Mouse (Mus musculus) CD4-positive helper T cell, adult 2 months (primary cell): ENCODE measurements at regions not wholly inside any gene's neighbourhood (a gene's known extent, or its start where the extent isn't known, plus 50 kb on each side); places are given as distances from the start of the nearest gene placed in this dataset.

Source experiments
- DNase-seq: peaks from one replicate; pipeline ENCODE4 v3.0.0-alpha.2; 2012; ENCODE audit warnings: low read depth, missing footprints, low spot score

DNA sequence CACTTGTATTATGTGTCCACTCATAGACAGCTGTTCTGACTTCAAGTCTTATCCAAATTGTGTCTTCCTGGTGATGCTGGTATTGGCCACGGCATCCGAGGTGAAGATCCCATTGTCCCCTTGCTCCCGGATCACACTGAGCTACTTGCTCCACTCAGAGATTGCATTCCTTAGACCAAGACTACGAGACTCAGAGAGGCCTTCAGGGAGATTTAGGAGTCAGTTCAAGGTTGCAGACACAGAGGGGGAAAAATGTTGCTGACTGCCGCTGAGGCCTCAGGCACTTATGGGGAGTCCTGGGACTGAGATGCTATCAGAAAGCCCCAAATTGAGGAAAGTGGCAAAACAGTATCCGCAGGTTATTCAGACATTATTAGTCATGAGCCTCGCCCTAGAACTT, 183.9 kb downstream of the Ly86 start:
- DNase-seq, result no peak

DNA sequence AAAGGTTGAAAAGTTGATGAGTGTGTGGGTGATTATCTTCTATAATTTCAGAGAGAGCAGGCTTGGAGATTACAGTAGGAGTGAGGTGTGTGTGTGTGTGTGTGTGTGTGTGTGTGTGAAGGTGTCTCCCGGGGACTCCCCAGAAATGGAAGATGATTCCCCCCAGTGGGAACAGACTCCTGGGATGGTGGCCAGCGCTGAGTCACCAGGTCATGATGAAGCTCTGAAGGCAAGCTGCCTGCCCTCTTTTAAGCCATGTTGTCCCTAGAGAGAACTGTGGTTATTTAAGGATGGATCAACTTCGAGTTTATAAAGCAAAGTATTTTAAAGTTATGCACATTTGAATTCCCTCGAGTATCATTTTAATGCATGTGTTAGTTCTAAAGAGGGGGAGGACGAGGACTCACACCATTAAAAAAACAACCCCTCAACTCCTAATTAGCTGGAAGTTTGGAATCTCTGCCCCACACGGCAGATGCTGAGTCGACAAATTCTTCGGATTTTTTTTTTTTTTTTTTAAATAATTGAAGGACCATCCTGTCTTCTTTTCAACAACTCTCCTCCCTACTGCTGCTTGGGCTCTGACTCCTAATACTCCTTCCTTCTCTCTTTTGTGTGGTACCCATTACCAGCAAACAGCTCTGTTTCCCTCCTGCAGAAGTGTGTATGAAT, 186.6 kb downstream of the Ly86 start:
- no peak for DNase-seq

GRCm38 (mm10) chr13:37532596-37533170, 187.7 kb downstream of the Ly86 start:
- peak; percentile 52 for DNase-seq

GRCm38 (mm10) chr13:37533851-37534250, 188.8 kb downstream of the Ly86 start:
- no peak for DNase-seq

DNA sequence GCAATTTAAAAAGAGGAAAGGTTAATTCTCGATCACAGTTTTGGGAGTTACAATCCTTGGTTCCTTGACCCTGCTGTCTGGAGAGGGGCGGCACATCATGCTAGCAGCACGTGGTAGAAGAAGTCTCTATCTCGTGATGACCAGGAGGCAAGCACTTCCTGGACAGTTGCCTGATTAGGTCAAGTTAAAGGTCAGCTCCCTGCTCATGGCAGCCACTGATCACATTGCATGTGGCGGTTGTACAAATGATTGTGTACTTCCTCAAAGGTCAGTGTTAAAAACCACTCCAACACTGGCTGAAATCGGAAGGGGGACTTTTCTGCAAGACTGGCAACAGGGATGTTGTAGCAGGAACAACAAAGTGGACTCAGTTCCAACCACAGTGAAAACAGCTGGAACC, 192.3 kb downstream of the Ly86 start:
- DNase-seq, result no peak

DNA sequence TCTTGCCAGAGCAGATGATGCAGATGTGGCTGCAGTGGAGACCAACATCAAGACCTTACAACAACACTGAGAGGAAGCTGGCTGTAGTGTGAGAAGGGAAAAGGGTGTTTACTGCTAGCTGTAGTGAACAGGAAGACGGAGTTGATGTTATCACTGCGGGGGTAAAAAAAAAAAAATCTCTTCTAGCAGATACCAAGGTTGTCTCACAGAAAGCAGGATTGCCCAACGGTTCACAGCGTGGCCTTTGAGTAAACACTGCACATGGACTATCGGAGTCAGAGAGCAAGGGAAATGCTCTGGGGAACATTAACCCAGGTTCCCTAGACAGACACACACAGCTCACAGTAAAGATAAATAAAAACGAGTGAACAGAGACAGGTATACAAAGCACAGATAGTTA, 192.8 kb downstream of the Ly86 start:
- peak; percentile 77 for DNase-seq

- DNase-seq, result no peak
These were observed 196.0 kb downstream of the Ly86 start for GRCm38 (mm10) chr13:37540980-37541531.

DNA sequence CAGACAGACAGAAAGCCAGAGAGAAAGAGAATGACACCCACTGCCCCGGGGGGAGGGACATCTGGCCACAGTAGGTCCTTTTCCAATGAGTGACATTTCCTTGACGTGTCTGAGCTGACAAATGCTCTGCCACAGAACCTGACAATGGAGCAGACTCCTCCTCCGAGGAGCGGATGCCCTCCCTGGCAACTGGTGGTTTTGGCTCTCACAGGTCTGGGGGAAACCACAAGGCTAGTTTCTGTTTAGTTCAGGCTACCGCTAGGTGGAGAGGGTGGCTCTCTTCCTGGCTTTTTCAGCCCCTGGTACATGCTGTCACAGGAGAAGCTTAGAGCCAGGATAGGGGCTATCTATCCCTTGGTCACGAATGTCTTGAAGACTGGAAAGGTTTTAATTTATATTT, 196.7 kb downstream of the Ly86 start:
- peak; percentile 96 for DNase-seq

GRCm38 (mm10) chr13:37542744-37543196, 197.8 kb downstream of the Ly86 start:
- no peak for DNase-seq

GRCm38 (mm10) chr13:37543788-37544187, 198.8 kb downstream of the Ly86 start:
- no peak for DNase-seq

- peak; percentile 33 for DNase-seq
These were observed 199.7 kb downstream of the Ly86 start for GRCm38 (mm10) chr13:37544696-37545095.

- no peak for DNase-seq
These were observed 201.5 kb downstream of the Ly86 start for GRCm38 (mm10) chr13:37546556-37546955.

GRCm38 (mm10) chr13:37550584-37550983, 205.6 kb downstream of the Ly86 start:
- DNase-seq, result no peak

DNA sequence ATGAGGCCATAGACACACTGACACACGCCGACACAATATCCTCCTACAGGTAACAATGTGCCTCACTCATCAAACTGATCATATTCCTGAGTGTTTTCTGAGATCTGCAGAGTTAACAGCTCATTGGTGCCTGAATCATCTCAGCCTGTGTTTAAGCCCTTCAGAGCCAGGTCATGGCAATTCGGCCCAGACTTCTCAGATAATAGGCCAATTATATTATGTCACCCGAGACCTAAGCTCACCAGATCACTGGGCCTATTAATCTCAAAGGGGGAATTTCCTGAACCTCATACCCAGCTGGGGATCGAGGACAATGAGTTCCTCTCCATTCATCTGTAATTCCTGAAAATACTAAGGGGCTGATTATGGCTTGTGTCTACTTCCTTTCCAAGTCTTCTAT, 208.4 kb downstream of the Ly86 start:
- no peak for DNase-seq

- DNase-seq, result no peak
These were observed 212.2 kb downstream of the Ly86 start for GRCm38 (mm10) chr13:37557183-37557582.

DNA sequence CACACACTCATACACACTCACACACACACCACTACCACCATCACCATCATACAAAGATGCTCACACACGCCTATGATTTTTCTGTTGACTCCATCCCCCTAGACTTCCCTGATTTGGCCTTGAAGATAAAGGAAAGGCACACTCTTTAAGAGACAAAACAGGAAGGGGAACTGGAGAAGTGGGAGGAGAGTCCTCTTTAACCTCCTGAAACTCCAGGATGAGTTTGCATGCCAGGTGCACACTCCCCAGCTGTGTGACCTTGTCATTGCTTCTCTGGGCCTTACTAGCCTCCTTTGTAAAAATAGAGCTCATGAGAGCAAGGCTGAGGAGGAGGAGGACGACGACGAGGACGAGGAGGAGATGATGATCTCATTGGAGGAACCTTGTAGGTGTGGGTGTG, 212.8 kb downstream of the Ly86 start:
- no peak for DNase-seq

- DNase-seq, result no peak
These were observed 214.0 kb downstream of the Ly86 start for GRCm38 (mm10) chr13:37559056-37559455.

DNA sequence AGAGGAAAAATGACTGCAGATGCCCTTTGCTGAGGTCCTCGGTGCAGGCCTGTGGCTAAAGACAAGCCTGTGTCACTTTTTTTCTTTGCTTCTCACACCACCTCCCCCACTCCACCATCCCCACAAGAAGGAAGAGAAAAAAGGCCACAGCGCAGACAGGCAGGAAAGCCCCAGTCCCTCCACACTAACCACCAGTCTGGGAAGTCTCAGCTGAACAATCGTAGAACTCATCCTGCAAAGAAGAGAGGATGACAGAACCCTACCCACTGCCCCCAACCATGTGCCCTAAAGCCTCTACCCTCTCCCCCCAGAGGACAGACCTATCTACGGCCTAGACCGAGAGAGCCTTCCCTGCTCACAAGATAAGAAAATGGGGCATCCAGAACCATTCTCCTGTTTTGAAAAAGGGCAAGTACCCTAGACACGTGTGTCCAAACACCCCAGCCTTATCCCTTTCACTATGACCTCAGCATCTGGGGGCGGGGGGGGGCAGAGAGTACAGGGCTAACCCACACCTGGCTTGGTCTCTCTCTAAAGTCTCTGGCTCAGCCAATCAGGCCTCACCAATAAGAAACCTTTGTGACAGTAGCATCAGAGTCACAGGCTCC, 214.8 kb downstream of the Ly86 start:
- peak; percentile 50 for DNase-seq

DNA sequence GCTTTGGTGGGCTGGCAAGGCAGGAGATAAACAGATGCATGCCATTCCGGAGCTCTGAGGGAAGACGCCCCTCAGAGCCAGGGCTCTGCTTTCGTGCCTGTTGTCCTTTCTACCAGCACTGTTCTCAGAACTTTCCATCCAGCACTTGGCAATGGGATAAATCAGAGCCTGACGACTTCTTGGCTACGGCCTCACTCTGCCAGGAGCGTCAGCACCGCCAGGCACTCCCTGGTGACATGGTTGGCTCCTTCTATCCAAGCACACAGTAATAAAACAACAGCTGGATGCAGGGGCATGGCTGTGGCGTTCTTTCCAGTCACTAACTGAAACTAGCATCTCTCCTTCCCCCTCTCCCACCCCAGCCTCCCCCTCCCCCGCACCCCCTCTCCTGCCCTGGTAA, 215.4 kb downstream of the Ly86 start:
- no peak for DNase-seq

DNA sequence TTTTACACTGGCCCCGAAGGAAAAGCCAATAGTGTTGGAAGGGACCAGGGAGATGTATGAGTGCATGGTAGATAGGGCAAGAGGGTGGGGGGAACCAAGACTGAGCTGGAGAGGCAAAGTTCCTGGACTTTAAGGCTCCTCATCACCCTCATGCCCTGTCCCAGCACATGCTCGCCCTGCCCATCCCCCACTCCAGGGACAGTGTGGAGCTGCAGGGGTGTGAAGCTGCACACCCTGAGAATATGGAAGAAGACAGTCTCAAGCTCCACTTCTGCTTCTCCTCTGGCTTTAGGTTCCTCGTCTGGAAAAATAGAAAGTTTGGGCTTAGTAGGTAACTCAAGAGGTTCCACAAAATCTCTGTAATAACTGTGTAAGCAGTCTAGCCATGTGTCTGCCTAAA, 215.8 kb downstream of the Ly86 start:
- no peak for DNase-seq

DNA sequence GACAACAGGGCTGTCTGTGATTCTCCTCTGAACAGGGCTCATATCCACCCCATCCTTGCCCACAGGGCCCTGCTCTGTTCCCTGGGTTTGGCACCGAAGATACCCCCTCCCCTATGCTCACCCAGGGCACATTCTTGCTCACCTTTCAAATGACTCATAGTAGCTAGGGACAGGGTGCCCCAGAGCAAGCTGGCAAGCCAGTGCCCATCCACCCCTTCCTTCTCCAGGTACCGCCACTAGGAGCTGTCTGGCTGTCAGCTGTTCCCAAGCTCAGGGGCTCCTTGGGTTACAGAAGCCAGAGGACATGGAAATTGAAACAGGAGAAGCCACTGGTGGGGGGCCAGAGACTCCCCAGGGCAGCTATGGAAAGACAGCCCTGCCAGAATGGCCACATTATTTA, 216.4 kb downstream of the Ly86 start:
- DNase-seq, result no peak

GRCm38 (mm10) chr13:37562141-37562540, 216.1 kb upstream of the Rreb1 start:
- DNase-seq, result no peak

GRCm38 (mm10) chr13:37562652-37563051, 215.5 kb upstream of the Rreb1 start:
- peak; percentile 70 for DNase-seq
